Mouse (Mus musculus) monocyte, adult 5-6 weeks (primary cell): ENCODE results near the gene Olfr1438-ps1. TPM values are rescaled to one million over a fixed set of nuclear protein-coding genes. Genes with fewer than 3 reads are reported as not detected.
"Not testable (repeated sequence)": the region's sequence is repeated elsewhere in the genome, so short reads cannot be mapped to it uniquely, and the experiment has no call there.

Source experiments
- ATAC-seq: fragments of 153-309, 156-312 bp; replicated peaks from 2 replicates; pipeline ENCODE4 v1.8.0; 2017; ENCODE audit warnings: mild to moderate bottlenecking; ENCODE audit not compliant: low TSS enrichment, insufficient number of reproducible peaks, severe bottlenecking, poor library complexity, low FRiP score
- total RNA-seq: library from RNA; stranded (forward); fragments of 200-1000, 200-491, 200-594 nt; gene quantifications from 3 replicates; pipeline ENCODE4 v1.2.3, GENCODE M21; 2017

The Olfr1438-ps1 gene
- not detected in 3 replicates for total RNA-seq

DNA sequence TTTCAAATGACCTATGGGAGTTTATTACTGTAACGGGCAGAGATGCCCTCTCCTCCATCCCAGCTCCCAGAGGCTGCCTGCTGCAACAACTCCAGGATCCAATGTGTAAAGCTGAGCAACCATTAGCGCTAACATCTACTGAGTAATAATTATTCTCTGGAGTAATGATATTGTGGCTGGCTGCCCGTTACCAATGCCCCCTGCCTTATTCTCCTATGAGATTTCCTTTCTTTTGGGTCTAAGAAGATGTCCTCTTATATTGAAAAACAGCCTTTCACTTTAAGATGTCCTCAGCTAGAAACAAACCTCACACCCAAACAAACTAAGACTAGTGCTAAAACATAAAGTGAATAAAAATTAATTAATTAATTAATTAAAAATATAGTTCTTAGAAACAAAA, at the start of gene Olfr1438-ps1:
TSS of gene Olfr1438-ps1 (minus strand) at position 101 of the 400 bp plus-strand sequence.
- no peak for ATAC-seq

DNA sequence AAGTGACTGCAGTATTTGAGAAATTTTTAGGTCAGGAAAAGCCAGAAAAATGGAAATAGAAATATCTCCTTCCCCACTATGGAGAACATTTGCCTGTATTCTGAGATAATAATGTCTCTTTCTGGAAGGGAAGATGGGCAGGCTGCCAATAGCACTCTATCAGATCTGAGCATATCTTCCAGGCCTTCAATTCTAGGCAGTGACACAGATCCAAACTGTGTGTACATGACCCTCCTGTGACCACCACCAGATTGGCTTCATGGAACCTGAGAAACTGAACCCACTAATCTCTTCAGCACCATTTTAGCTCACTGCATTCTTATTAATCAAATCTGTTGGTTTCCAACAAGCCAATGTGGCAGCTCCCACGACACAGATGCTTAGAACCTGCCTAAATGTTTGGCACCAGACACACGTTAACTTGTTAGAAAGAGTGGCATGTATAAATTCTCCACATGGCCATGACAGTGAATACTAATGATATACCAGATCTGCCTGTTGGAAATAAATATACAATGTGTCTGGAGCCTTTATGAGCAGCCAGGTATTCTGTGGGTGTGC, 38.8 kb upstream of the Olfr1438-ps1 start:
- ATAC-seq = no peak

DNA sequence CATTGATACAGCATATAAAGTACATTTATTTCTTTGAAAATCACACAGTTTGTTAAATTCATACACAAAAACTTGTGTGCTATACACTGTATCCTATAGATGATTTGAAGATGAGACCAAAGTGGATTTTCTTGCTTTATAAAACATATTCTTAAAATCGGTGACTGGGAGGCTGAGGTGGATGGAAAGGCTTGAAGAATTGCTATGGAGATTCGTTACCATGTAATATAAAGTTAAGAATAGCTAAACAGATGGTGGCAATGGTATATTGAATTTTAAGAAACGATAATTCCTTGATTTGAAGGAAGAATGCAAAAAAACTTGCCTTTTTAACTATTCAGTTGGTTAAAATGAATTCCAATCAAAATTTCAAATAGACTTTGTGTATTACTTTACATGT, 37.3 kb upstream of the Olfr1438-ps1 start:
- no peak for ATAC-seq

DNA sequence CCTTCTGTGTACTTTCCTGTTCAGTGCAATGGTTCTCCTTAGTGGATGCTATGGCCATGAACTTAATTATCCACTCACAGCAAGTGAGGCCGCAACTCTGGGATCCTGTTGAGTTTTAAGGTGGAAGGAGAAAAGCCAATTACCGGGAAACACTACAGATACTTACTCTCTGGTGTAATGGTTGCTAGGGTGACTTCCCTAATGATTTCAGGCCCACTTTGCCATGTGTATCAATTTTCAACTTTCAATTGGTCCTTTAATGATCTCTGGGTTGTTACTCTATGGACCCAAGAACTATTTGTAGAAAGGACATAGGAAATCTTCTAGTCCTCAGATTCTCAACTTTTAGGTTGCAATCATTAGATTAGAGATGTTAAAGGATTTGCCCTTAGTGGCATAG, 10.7 kb downstream of the Olfr1438-ps1 start, which contains the start of gene Olfr1437:
TSS of gene Olfr1437 (minus strand) at position 101 of the 400 bp plus-strand sequence.
- no peak for ATAC-seq

DNA sequence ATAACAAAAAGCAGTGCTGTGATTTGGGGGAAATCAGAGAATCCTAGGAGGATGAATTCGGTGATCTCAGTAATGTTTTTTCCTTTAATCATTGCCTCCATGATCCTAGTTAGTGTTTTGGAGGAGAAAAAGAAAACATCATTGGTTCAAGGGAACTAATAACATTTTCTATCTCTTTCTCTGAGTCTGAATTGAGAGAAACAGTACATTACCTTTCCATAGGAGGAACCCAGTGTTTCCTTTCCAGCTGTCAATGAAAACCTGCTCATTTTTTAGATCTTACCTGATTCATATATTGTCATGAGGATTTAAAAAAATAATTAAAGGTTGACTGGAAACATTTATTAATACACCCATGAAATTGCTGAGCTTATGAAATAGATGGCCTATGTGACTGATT, 36.7 kb downstream of the Olfr1438-ps1 start, which contains the start of gene Olfr1436:
TSS of gene Olfr1436 (minus strand) at position 101 of the 400 bp plus-strand sequence.
- ATAC-seq = not testable (repeated sequence)

DNA sequence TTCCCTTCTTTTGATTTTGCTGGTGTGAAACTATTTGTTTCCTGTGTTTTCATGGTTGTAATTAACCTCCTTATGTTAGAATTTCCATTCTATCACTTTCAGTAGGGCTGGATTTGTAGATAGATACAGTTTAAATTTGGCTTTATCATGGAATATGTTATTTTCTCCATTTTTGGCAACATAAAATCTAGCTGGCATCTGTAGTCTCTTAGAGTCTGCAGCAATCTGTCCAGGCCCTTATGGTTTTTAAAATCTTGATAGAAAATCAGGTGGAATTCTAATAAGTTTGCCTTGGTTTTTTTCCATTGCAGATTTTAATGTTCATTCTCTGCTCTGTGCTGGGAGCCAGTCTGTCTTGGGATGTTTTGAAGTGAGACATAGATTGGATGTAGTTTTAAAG, 42.7 kb downstream of the Olfr1438-ps1 start:
- ATAC-seq = no peak

DNA sequence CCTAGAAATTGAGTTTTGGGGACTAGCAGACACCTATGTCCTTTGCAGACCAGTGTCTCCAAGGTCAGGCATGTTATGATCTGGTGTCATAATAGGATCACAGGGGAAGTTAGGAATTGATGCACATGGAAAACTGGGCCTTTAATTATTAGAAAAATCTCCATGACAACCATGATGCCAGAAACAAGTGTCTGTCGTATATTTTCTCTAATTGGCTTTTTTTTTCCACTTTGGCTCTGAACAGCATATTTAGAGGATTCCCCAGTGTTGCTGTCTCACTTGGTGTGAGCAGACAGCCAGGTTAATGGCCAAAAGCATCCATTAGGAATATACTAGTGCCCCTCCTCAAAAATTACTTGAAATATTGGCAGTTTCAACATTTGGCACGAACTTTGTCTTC, 56.2 kb downstream of the Olfr1438-ps1 start, which contains the start of gene Olfr1434:
TSS of gene Olfr1434 (plus strand) at position 301 of the 400 bp plus-strand sequence.
- no peak for ATAC-seq

Other genes starting within 250 kb of the Olfr1438-ps1 start
- gene Olfr1426, start 243.9 kb downstream of the Olfr1438-ps1 start, total RNA-seq = not detected in 3 replicates
- gene Olfr1427, start 232.6 kb downstream of the Olfr1438-ps1 start, total RNA-seq = not detected in 3 replicates
- not detected in 3 replicates for gene Olfr1428, start 220.0 kb downstream of the Olfr1438-ps1 start, total RNA-seq
- not detected in 3 replicates for gene Olfr76, start 212.7 kb downstream of the Olfr1438-ps1 start, total RNA-seq
- not detected in 3 replicates for gene Olfr1555-ps1, start 165.8 kb downstream of the Olfr1438-ps1 start, total RNA-seq
- not detected in 3 replicates for gene Olfr1431, start 135.3 kb downstream of the Olfr1438-ps1 start, total RNA-seq
- gene Olfr1432, start 103.3 kb downstream of the Olfr1438-ps1 start, total RNA-seq = not detected in 3 replicates
- gene Olfr262, start 94.3 kb downstream of the Olfr1438-ps1 start, total RNA-seq = not detected in 3 replicates
- gene Olfr235, start 74.9 kb downstream of the Olfr1438-ps1 start, total RNA-seq = not detected in 3 replicates
- not detected in 3 replicates for gene Olfr1434, start 56.1 kb downstream of the Olfr1438-ps1 start, total RNA-seq
- not detected in 3 replicates for gene Olfr1436, start 36.8 kb downstream of the Olfr1438-ps1 start, total RNA-seq
- not detected in 3 replicates for gene Olfr1437, start 10.8 kb downstream of the Olfr1438-ps1 start, total RNA-seq
- gene Olfr1440, start 51.4 kb upstream of the Olfr1438-ps1 start, total RNA-seq = not detected in 3 replicates
- gene Olfr1441, start 81.5 kb upstream of the Olfr1438-ps1 start, total RNA-seq = not detected in 3 replicates
- not detected in 3 replicates for gene Pfpl, start 92.0 kb upstream of the Olfr1438-ps1 start, total RNA-seq
- gene Mpeg1, start 124.9 kb upstream of the Olfr1438-ps1 start, total RNA-seq = 282 to 374 TPM (median 353 TPM) in 3 replicates
- gene Dtx4, start 165.5 kb upstream of the Olfr1438-ps1 start, total RNA-seq = 2.6 to 4.2 TPM (median 2.7 TPM) in 3 replicates
- 148 to 161 TPM (median 159 TPM) in 3 replicates for gene Fam111a, start 209.8 kb upstream of the Olfr1438-ps1 start, total RNA-seq